Mouse (Mus musculus): ENCODE data around the gene A430005L14Rik.

DNA sequence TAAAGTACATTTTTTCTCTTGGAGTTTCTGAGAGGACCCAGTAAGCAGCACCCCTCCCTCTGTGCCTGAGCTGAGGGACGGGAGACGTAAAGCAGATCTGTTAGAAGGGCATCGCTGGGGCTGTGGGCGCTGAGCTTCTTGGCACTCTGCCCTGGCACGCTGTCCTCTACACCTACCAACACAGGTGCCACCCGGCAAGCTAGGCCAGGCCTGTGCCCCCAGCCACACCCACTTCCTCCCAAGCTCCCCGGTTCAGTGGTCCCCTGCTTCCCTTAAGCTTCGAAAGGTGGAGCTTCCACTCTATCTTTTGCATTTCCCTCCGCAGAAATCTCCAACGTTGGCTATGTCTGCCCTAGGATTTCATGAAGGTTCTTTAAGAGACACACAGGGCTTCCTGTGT lies 22.2 kb downstream of the A430005L14Rik start:
- TF ChIP-seq CTCF (IDR thresholded peaks at IDR 0.05; ENCODE audit: extremely low read depth, insufficient read depth, low read length): no peak
- no peak for TF ChIP-seq POLR2A (IDR thresholded peaks at IDR 0.05; ENCODE audit: extremely low read depth, insufficient read depth, low read length)
